Mouse (Mus musculus) olfactory bulb, adult 2 months (tissue): Measurements from ENCODE around the gene Pacrg. TPM values are rescaled to one million over a fixed set of nuclear protein-coding genes. Genes with fewer than 3 reads are reported as not detected.

Experiments
- H3K27ac ChIP-seq: fragments of 200-500 bp; 2 replicates; pipeline ENCODE4 v1.5.1; 2012; ENCODE audit warnings: low read depth, low read length; ENCODE audit not compliant: insufficient read depth
- H3K4me1 ChIP-seq: fragments of 200-500 bp; 2 replicates; pipeline ENCODE4 v1.6.1; 2012; ENCODE audit warnings: low read length; ENCODE audit not compliant: control insufficient read depth, insufficient read depth
- H3K4me3 ChIP-seq: fragments of 200-500 bp; 2 replicates; pipeline ENCODE4 v1.5.1; 2012; ENCODE audit warnings: mild to moderate bottlenecking, low read depth, low read length, moderate library complexity; ENCODE audit not compliant: insufficient read depth
- CTCF ChIP-seq: fragments of 200-500 bp; IDR thresholded peaks from 2 replicates; pipeline ENCODE4 v1.5.1; 2012; ENCODE audit warnings: low read depth, mild to moderate bottlenecking, low read length, moderate library complexity; ENCODE audit not compliant: insufficient read depth
- POLR2A ChIP-seq: fragments of 200-500 bp; IDR thresholded peaks from 2 replicates; pipeline ENCODE4 v1.6.1; 2012; ENCODE audit warnings: mild to moderate bottlenecking, low read depth, low read length, moderate library complexity; ENCODE audit not compliant: insufficient read depth
- WGBS: fragments of 180-500 bp; shearing (Covaris S2); methylation state at CpG from one replicate; pipeline ENCODE4 v1.1.7; 2018; 5-methylcytosine and 5-hydroxymethylcytosine counted together
- polyA plus RNA-seq: library from polyadenylated mRNA; stranded (reverse); fragments of >200 nt; gene quantifications from 2 replicates; pipeline ENCODE4 v1.2.4, GENCODE M21; 2012; ENCODE audit warnings: low replicate concordance; ENCODE audit not compliant: missing spikeins, insufficient read depth, insufficient read length

Gene Pacrg
- polyA plus RNA-seq, 1 experiment, result not detected

- no peak overlapping the region for H3K4me3 ChIP-seq
- no peak for TF ChIP-seq CTCF
- no peak for TF ChIP-seq POLR2A
- 70% methylated on average over 15 of the region's 15 CpGs for WGBS
- H3K27ac ChIP-seq, result no peak overlapping the region
- H3K4me1 ChIP-seq, result peaks cover 10% of the 10 kb centered on the region
Observed at GRCm38 (mm10) chr17:10550781-10551520, 289.2 kb downstream of the Pacrg start.

- TF ChIP-seq POLR2A (no peak), CTCF (no peak)
- H3K4me1 ChIP-seq, result peaks cover 10% of the 10 kb centered on the region
- no peak overlapping the region for H3K4me3 ChIP-seq
- H3K27ac ChIP-seq, result no peak overlapping the region
- 85% methylated on average over 3 of the region's 3 CpGs for WGBS
Observed at GRCm38 (mm10) chr17:10549825-10550224, 290.3 kb downstream of the Pacrg start.

- no peak overlapping the region for H3K4me3 ChIP-seq
- H3K27ac ChIP-seq, result no peak overlapping the region
- WGBS, result 83% methylated on average over 4 of the region's 4 CpGs
- TF ChIP-seq CTCF (no peak), POLR2A (no peak)
- peaks cover 10% of the 10 kb centered on the region for H3K4me1 ChIP-seq
Observed at GRCm38 (mm10) chr17:10548969-10549368, 291.1 kb downstream of the Pacrg start.

DNA sequence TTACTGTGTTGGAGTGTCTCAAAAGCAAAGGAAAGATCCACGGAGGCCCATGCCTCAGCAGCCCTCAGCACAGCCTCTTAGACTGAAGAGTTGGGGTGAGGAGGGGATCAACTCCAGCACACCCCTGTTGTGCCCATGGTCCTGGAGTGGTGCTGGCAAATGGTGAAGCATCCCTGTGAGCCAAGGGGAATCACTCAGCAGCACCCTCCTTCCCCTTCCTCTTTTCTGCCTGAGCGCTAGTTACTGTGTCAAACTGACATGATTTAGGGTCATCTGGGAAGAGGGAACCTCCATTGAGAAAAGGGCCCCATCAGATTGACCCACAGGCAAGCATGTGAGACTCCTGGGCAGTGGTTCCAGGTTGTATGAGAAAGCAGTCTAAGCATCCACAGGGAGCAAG lies 299.3 kb downstream of the Pacrg start:
- Histone ChIP-seq H3K4me3 (no peak overlapping the region), H3K27ac (no peak overlapping the region), H3K4me1 (no peaks in the 10 kb centered on the region)
- TF ChIP-seq POLR2A (no peak), CTCF (no peak)
- WGBS, result 90% methylated on average over 2 of the region's 2 CpGs

GRCm38 (mm10) chr17:10534206-10534605 lies 305.9 kb downstream of the Pacrg start:
- Histone ChIP-seq H3K4me3 (no peak overlapping the region), H3K4me1 (peaks cover 7% of the 10 kb centered on the region), H3K27ac (peak overlapping the region; percentile 64)
- TF ChIP-seq CTCF (no peak), POLR2A (no peak)
- WGBS, result 17% methylated on average over 8 of the region's 8 CpGs

DNA sequence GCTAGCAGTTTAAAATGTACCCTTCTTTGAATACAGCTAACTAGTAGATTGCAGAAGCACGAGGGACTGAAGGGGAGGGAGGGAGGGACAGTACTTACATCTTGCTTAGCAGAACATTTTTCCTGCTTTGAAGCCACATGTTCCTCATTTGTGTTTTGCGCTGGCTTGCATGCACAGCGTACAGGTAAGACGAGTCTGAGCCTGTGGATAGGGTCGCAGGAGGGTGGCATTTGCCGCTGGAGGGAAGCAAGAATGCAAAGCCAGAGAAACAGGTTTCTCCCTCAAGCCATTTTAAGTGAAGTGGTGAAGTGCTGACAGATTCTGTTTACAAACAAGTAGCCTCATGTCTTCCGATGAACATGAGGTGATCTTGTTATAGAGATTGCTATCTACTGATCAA lies 306.6 kb downstream of the Pacrg start:
- no peak overlapping the region for H3K4me3 ChIP-seq
- 83% methylated on average over 7 of the region's 7 CpGs for WGBS
- TF ChIP-seq CTCF (no peak), POLR2A (no peak)
- no peak overlapping the region for H3K27ac ChIP-seq
- H3K4me1 ChIP-seq, result peaks cover 7% of the 10 kb centered on the region

DNA sequence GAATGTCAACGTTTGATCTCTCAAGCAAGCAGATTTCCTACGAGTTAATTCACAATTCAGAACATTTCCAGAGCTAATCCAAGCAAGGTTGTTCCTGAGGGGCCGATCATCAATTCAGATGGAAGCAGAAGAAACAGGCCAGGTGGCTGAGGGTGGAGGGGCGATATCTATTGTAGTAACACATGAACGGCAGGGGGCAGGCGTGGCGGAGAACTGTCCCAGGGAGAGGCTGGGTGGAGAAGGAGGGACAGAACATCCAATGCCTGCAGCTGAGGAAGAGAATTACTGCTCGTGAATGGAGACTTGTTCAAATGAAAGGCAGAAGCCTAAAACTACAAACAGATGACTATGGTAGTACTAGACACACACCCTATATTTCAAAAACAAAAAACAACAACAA lies 309.1 kb downstream of the Pacrg start:
- H3K4me3 ChIP-seq, result no peak overlapping the region
- H3K4me1 ChIP-seq, result peaks cover 7% of the 10 kb centered on the region
- TF ChIP-seq CTCF (no peak), POLR2A (no peak)
- 56% methylated on average over 8 of the region's 8 CpGs for WGBS
- no peak overlapping the region for H3K27ac ChIP-seq

DNA sequence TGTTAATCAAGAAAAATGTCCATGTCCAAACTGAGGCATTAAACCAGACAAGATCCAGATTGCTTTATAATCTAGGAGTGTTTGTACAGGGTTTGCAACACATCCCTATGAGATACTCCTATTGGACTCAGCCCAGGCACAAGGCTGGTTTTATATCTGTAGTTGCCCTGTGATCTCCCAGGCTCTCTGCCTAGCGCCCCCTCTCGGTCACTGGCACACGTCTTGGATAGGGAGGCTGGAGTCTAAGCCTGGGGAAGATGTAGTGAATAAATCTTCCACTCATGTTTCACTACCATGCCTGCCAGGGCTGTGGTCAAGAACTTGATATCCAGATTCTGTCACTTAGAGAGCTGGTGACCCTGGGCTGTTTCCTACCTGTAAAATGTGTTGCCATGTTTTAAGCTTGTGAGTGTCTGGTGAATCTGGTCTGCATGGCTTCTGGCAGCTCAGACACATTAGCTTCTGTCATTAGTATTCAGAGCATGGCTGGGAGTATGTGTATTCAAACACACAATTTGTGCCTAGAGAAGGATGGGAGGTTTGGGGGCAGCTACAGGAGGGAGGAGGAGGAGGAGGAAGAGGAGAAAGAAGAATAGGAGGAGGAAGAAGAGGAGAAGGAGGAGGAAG lies 310.7 kb downstream of the Pacrg start:
- WGBS, result 76% methylated on average over 3 of the region's 3 CpGs
- H3K4me3 ChIP-seq, result no peak overlapping the region
- H3K27ac ChIP-seq, result no peak overlapping the region
- H3K4me1 ChIP-seq, result peaks cover 7% of the 10 kb centered on the region
- no peak for TF ChIP-seq CTCF
- TF ChIP-seq POLR2A, result no peak

- TF ChIP-seq POLR2A (no peak), CTCF (no peak)
- 87% methylated on average over 7 of the region's 7 CpGs for WGBS
- H3K4me1 ChIP-seq, result peaks cover 8% of the 10 kb centered on the region
- H3K4me3 ChIP-seq, result no peak overlapping the region
- H3K27ac ChIP-seq, result no peak overlapping the region
Observed at GRCm38 (mm10) chr17:10521282-10521681, 318.8 kb downstream of the Pacrg start.
